Mouse (Mus musculus) embryo, embryonic 11 days (tissue): ENCODE measurements at regions not wholly inside any gene's neighbourhood (a gene's known extent, or its start where the extent isn't known, plus 50 kb on each side); places are given as distances from the start of the nearest gene placed in this dataset.

Experiments used
- DNase-seq: peaks from one replicate; pipeline ENCODE4 v3.0.0-alpha.2; 2015

- peak; percentile 44 for DNase-seq
Observed at GRCm38 (mm10) chr2:75514171-75514570, 144.9 kb upstream of the Hnrnpa3 start.

- no peak for DNase-seq
Observed at GRCm38 (mm10) chr2:75516223-75516622, 142.8 kb upstream of the Hnrnpa3 start.

- no peak for DNase-seq
Observed at GRCm38 (mm10) chr2:75517096-75517495, 142.0 kb upstream of the Hnrnpa3 start.

GRCm38 (mm10) chr2:75518607-75519006 is 140.5 kb upstream of the Hnrnpa3 start:
- no peak for DNase-seq

- DNase-seq = no peak
Observed at GRCm38 (mm10) chr2:75525562-75525961, 133.5 kb upstream of the Hnrnpa3 start.

GRCm38 (mm10) chr2:75528706-75529105 is 130.4 kb upstream of the Hnrnpa3 start:
- no peak for DNase-seq

- DNase-seq = no peak
Observed at GRCm38 (mm10) chr2:75538114-75538513, 120.9 kb upstream of the Hnrnpa3 start.

GRCm38 (mm10) chr2:75539726-75540125 is 119.3 kb upstream of the Hnrnpa3 start:
- no peak for DNase-seq

GRCm38 (mm10) chr2:75542331-75542730 is 116.7 kb upstream of the Hnrnpa3 start:
- DNase-seq = no peak

GRCm38 (mm10) chr2:75542781-75543180 is 116.3 kb upstream of the Hnrnpa3 start:
- DNase-seq = no peak

- no peak for DNase-seq
Observed at GRCm38 (mm10) chr2:75545971-75546370, 113.1 kb upstream of the Hnrnpa3 start.

- DNase-seq = no peak
Observed at GRCm38 (mm10) chr2:75555676-75556075, 103.4 kb upstream of the Hnrnpa3 start.

- DNase-seq = peak; percentile 14
Observed at GRCm38 (mm10) chr2:75556744-75557143, 102.3 kb upstream of the Hnrnpa3 start.

- no peak for DNase-seq
Observed at GRCm38 (mm10) chr2:75557392-75557791, 101.7 kb upstream of the Hnrnpa3 start.

- no peak for DNase-seq
Observed at GRCm38 (mm10) chr2:75559920-75560319, 99.1 kb upstream of the Hnrnpa3 start.

GRCm38 (mm10) chr2:75563253-75563913 is 95.7 kb upstream of the Hnrnpa3 start:
- no peak for DNase-seq

GRCm38 (mm10) chr2:75564809-75565208 is 94.3 kb upstream of the Hnrnpa3 start:
- no peak for DNase-seq

GRCm38 (mm10) chr2:75567131-75567530 is 91.9 kb upstream of the Hnrnpa3 start:
- DNase-seq = no peak

GRCm38 (mm10) chr2:75569756-75570155 is 89.3 kb upstream of the Hnrnpa3 start:
- no peak for DNase-seq

GRCm38 (mm10) chr2:75570246-75570645 is 88.8 kb upstream of the Hnrnpa3 start:
- DNase-seq = no peak

GRCm38 (mm10) chr2:75584975-75585374 is 74.1 kb upstream of the Hnrnpa3 start:
- peak; percentile 90 for DNase-seq

GRCm38 (mm10) chr2:75588572-75588971 is 70.5 kb upstream of the Hnrnpa3 start:
- peak; percentile 86 for DNase-seq

GRCm38 (mm10) chr2:75589452-75589851 is 69.6 kb upstream of the Hnrnpa3 start:
- DNase-seq = peak; percentile 72

GRCm38 (mm10) chr2:75590175-75590574 is 68.9 kb upstream of the Hnrnpa3 start:
- peak; percentile 94 for DNase-seq

GRCm38 (mm10) chr2:75600511-75600910 is 58.5 kb upstream of the Hnrnpa3 start:
- no peak for DNase-seq
